Mouse (Mus musculus) thymus, adult 2 months (tissue): ENCODE measurements at regions not wholly inside any gene's neighbourhood (a gene's known extent, or its start where the extent isn't known, plus 50 kb on each side); places are given as distances from the start of the nearest gene placed in this dataset.

ENCODE experiments used
- CTCF ChIP-seq: fragments of 200-500 bp; IDR thresholded peaks from 2 replicates; pipeline ENCODE4 v1.5.1; 2012; ENCODE audit warnings: mild to moderate bottlenecking, control low read depth, low read length, moderate library complexity, borderline replicate concordance; ENCODE audit not compliant: control insufficient read depth, poor library complexity, insufficient read depth; ENCODE audit errors: extremely low read depth
- POLR2A ChIP-seq: fragments of 200-500 bp; IDR thresholded peaks from 2 replicates; pipeline ENCODE4 v1.6.1; 2012; ENCODE audit warnings: mild to moderate bottlenecking, low read length, control low read depth, moderate library complexity; ENCODE audit not compliant: control insufficient read depth, poor library complexity, insufficient read depth; ENCODE audit errors: extremely low read depth

GRCm38 (mm10) chr16:8006631-8007030 lies 418.3 kb downstream of the Tmem114 start:
- TF ChIP-seq CTCF: no peak
- TF ChIP-seq POLR2A: no peak
